Mouse (Mus musculus): ENCODE data around the gene Fance. TPM values are rescaled to one million over a fixed set of nuclear protein-coding genes. Genes with fewer than 3 reads are reported as not detected.
"Not testable (repeated sequence)": the region's sequence is repeated elsewhere in the genome, so short reads cannot be mapped to it uniquely, and the experiment has no call there.

Fance gene
- polyA plus RNA-seq, 1 experiment: 32.1 TPM

GRCm38 (mm10) chr17:28355871-28356270 lies 42.6 kb downstream of the Fance start:
- Histone ChIP-seq H3K27ac (ENCODE audit: insufficient read depth, low read depth, low read length) (no peak overlapping the region), H3K4me1 (ENCODE audit: control insufficient read depth, insufficient read depth, low read length) (no peaks in the 10 kb centered on the region), H3K4me3 (ENCODE audit: insufficient read depth, low read length) (no peak overlapping the region)
- TF ChIP-seq CTCF (IDR thresholded peaks at IDR 0.05; ENCODE audit: low read depth, low read length) (no peak), POLR2A (IDR thresholded peaks at IDR 0.05; ENCODE audit: borderline replicate concordance, low read depth, low read length) (no peak)

GRCm38 (mm10) chr17:28358576-28359261 lies 45.4 kb downstream of the Fance start:
- H3K4me1 ChIP-seq (ENCODE audit: control insufficient read depth, insufficient read depth, low read length); H3K27ac ChIP-seq (ENCODE audit: insufficient read depth, low read depth, low read length); H3K4me3 ChIP-seq (ENCODE audit: insufficient read depth, low read length): not testable (repeated sequence)

DNA sequence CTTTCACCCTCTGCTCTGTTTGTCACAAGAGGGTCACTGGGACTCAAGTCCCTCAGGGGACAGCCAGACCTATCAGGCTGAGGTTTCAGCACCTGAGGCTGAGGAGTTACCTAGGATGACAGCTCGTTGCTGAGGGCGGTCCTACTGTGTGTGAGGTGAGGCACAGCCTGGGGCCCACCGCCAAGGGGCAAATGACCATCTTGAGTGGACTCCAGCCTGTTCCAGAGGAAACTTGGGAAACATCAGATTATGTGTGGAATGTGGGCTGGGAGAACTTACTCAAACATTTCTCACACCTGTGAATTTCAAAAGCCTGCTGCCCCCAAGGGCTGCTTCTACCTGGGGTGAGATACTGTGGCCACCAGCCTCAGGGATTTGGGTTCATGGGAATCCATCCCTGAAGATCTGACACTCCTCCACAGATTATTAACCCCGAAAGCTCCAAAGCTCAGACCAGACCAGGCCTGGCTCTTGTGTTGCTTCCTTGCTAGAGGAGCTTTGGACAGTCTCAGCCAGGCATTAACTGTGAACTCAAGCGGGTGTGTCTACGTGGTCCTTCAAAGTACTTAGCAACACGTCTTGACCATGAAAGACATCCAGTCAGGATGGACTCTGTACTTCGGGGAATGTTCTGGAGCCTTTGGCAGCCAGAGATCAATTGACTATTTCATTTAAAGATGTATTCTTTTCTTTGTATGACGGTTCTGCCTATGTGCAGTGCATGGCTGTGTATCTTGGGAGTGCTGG lies 47.4 kb downstream of the Fance start:
- TF ChIP-seq CTCF (IDR thresholded peaks at IDR 0.05; ENCODE audit: low read depth, low read length): no peak
- TF ChIP-seq POLR2A (IDR thresholded peaks at IDR 0.05; ENCODE audit: borderline replicate concordance, low read depth, low read length): no peak
- no peak overlapping the region for H3K4me3 ChIP-seq (ENCODE audit: insufficient read depth, low read length)
- H3K27ac ChIP-seq (ENCODE audit: insufficient read depth, low read depth, low read length): no peak overlapping the region
- H3K4me1 ChIP-seq (ENCODE audit: control insufficient read depth, insufficient read depth, low read length): no peaks in the 10 kb centered on the region

DNA sequence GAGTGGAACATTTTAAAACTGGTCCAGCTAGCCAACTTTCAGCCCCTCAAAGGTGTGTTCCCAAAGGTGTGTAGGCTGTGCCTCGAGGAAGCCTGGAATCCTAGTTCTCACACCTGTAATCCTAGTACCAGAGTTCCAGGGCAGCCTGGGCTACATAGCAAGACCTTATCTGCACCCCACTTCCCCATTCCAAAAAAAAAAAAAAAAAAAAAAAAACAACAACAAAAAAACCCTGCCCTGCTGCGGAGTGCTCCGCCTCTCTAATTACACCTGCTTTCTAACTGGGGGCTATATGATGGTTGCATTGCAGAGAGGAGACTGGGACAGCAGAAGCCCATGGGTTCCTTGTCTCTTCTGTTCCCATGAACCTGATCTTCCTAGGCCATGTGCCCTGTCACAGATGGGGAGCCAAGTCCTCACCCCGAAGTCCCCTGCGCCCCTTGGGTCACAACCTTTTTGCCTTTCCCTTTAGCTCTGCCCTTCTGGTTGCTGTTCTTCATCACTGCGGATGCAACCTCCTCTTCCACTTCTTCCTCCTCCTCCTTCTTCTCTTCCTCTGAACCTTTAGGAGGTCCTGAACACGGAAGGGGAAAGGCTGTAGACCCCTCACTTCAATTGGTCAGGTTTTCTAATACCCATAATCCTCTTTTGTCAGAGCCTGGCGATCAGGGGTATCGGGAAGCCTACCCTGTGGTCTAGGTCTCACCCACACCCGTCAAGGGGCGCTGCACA lies 48.8 kb downstream of the Fance start:
- H3K27ac ChIP-seq (ENCODE audit: insufficient read depth, low read depth, low read length): no peak overlapping the region
- H3K4me1 ChIP-seq (ENCODE audit: control insufficient read depth, insufficient read depth, low read length): no peaks in the 10 kb centered on the region
- H3K4me3 ChIP-seq (ENCODE audit: insufficient read depth, low read length): no peak overlapping the region
- TF ChIP-seq POLR2A (IDR thresholded peaks at IDR 0.05; ENCODE audit: borderline replicate concordance, low read depth, low read length) (no peak), CTCF (IDR thresholded peaks at IDR 0.05; ENCODE audit: low read depth, low read length) (no peak)

DNA sequence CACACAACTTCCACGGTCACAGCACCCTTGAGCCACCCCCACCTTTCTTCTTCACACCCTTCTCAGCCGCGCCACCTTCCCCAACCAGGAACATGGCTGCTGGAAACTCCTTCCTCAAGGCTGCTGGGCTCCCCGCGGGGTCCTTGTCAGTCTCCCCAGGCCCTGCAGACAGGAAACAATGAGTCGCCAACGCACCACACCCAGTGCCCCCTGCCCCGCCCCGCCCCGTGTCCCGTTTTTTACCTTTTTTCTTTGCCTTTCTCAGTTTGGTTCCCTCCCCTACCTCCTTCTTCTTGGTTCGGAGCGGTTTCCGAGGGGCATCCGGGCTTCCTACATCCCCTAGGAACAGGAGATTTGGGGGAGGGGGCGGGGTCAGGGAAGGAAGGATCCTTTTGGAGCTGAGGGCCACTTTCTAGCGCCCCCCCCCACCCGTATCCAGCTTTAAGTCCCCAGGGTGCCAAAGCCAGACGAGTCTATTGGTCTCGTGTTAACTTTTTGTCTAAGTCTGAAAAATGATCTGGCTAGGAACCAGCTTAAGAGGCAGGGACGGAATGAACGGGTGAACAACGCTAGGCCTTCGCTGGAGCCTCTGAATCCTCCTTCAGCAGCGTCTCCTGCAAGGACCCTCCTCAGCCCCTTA lies 49.5 kb downstream of the Fance start:
- Histone ChIP-seq H3K4me1 (ENCODE audit: control insufficient read depth, insufficient read depth, low read length) (no peaks in the 10 kb centered on the region), H3K27ac (ENCODE audit: insufficient read depth, low read depth, low read length) (no peak overlapping the region), H3K4me3 (ENCODE audit: insufficient read depth, low read length) (no peak overlapping the region)
- no peak for TF ChIP-seq CTCF (IDR thresholded peaks at IDR 0.05; ENCODE audit: low read depth, low read length)
- TF ChIP-seq POLR2A (IDR thresholded peaks at IDR 0.05; ENCODE audit: borderline replicate concordance, low read depth, low read length): no peak

- TF ChIP-seq CTCF (IDR thresholded peaks at IDR 0.05; ENCODE audit: low read depth, low read length): no peak
- TF ChIP-seq POLR2A (IDR thresholded peaks at IDR 0.05; ENCODE audit: borderline replicate concordance, low read depth, low read length): no peak
Measured at GRCm38 (mm10) chr17:28363507-28363906, 50.2 kb downstream of the Fance start.

DNA sequence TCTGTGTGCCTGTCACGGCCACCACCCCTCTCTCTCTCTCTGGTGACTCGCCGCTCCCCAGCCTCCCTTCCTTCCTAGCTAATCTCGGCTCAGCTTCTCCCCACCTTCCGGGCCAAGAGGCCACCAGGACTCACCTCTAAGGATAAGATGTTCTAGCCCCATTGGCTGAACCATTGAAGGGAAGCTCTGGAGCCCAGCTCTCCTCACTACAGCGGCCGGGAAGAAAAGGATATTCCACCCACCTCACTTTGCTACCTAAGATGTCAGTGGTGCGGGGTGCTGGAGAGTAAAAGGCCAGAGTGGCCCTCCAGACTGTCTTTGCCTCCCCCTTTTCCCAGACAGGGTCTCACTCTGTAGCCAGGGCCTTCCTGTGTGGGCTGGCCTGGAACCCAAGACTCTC lies 51.8 kb downstream of the Fance start, which contains the start of gene Tulp1:
Tulp1 (minus strand) TSS at position 101 of the 400 bp plus-strand sequence.
- Histone ChIP-seq H3K4me3 (ENCODE audit: insufficient read depth, low read length) (no peak within 1 kb of the TSS), H3K4me1 (ENCODE audit: control insufficient read depth, insufficient read depth, low read length) (0 out of 2 replicates have a peak, but pooled peaks cover 3% of the 10 kb centered on the region), H3K27ac (ENCODE audit: insufficient read depth, low read depth, low read length) (no peak within 1 kb of the TSS)
- TF ChIP-seq CTCF (IDR thresholded peaks at IDR 0.05; ENCODE audit: low read depth, low read length) (no peak), POLR2A (IDR thresholded peaks at IDR 0.05; ENCODE audit: borderline replicate concordance, low read depth, low read length) (no peak)

More at GRCm38 (mm10) chr17:28363507-28363906, 50.2 kb downstream of the Fance start:
- H3K4me1 ChIP-seq (ENCODE audit: control insufficient read depth, insufficient read depth, low read length): 0 out of 2 replicates have a peak, but pooled peaks cover 3% of the 10 kb centered on the region
- H3K27ac ChIP-seq (ENCODE audit: insufficient read depth, low read depth, low read length): no peak overlapping the region
- H3K4me3 ChIP-seq (ENCODE audit: insufficient read depth, low read length): no peak overlapping the region

DNA sequence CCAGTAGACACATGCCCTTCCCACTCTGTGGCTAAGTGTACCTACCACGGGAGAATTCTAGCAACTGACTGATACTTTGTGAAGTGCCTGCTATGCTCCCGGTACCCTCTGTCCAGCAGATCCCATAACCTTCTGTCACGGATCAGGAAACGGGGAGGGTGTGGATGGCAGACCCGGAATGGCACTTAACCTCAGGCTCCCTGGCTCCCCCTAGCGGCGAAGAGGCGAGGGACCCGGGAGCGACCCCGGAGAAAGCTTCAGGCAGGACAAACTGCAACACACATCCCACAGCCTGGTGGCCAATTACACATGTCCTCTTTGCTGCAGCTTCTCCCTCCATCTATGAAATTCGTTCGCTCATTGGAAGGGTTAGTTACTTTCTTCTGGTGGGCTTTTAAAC lies 55.1 kb downstream of the Fance start:
- no peak for TF ChIP-seq POLR2A (IDR thresholded peaks at IDR 0.05; ENCODE audit: borderline replicate concordance, low read depth, low read length)
- TF ChIP-seq CTCF (IDR thresholded peaks at IDR 0.05; ENCODE audit: low read depth, low read length): peak; percentile 91
- Histone ChIP-seq H3K4me3 (ENCODE audit: insufficient read depth, low read length) (no peak overlapping the region), H3K27ac (ENCODE audit: insufficient read depth, low read depth, low read length) (no peak overlapping the region), H3K4me1 (ENCODE audit: control insufficient read depth, insufficient read depth, low read length) (0 out of 2 replicates have a peak, but pooled peaks cover 3% of the 10 kb centered on the region)

- Histone ChIP-seq H3K4me3 (ENCODE audit: insufficient read depth, low read length) (no peak overlapping the region), H3K4me1 (ENCODE audit: control insufficient read depth, insufficient read depth, low read length) (0 out of 2 replicates have a peak, but pooled peaks cover 3% of the 10 kb centered on the region), H3K27ac (ENCODE audit: insufficient read depth, low read depth, low read length) (no peak overlapping the region)
- TF ChIP-seq CTCF (IDR thresholded peaks at IDR 0.05; ENCODE audit: low read depth, low read length) (no peak), POLR2A (IDR thresholded peaks at IDR 0.05; ENCODE audit: borderline replicate concordance, low read depth, low read length) (no peak)
Measured at GRCm38 (mm10) chr17:28369056-28369455, 55.7 kb downstream of the Fance start.
